Mouse (Mus musculus): ENCODE results near the gene Oat. TPM values are rescaled to one million over a fixed set of nuclear protein-coding genes. Genes with fewer than 3 reads are reported as not detected.

Oat gene
- polyA plus RNA-seq, 1 experiment: 51.4 TPM

DNA sequence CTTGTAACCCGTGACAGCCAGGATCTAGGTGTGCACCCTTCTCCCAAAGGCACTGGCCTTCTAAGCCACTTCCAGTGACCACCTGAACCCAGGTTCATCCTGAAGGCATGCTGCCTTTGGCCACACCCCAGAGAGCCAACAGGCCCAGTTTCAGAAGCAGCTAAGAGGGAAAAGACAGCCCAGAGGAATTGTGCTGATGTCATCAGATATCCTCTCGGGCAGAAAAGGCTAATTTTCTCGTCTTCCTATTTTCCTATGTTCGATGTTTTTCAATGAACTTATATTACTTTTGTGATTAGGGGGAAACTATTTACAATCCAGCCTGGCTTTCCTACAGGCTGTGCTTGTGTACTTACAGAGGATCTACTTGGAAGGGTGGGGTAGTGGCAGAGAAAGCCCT lies 35.6 kb downstream of the Oat start:
- H3K27ac ChIP-seq (ENCODE audit: control insufficient read depth, insufficient read depth, low read length): no peak overlapping the region
- no peak for DNase-seq
- no peaks in the 10 kb centered on the region for H3K4me1 ChIP-seq (replicated peaks; ENCODE audit: control insufficient read depth, insufficient read depth, low read length)
- no peaks in the 10 kb centered on the region for H3K36me3 ChIP-seq (ENCODE audit: control insufficient read depth, insufficient read depth, low read length)
- H3K27me3 ChIP-seq (ENCODE audit: control insufficient read depth, insufficient read depth, low read length): no peaks in the 10 kb centered on the region
- 96% methylated on average over 4 of the region's 4 CpGs for WGBS
- H3K4me3 ChIP-seq (ENCODE audit: control insufficient read depth, insufficient read depth, low read length): no peak overlapping the region
- TF ChIP-seq CTCF (IDR thresholded peaks at IDR 0.05; ENCODE audit: borderline replicate concordance, control insufficient read depth, extremely low read depth, insufficient read depth, low read length, poor library complexity) (no peak), POLR2A (IDR thresholded peaks at IDR 0.05; ENCODE audit: control insufficient read depth, extremely low read depth, insufficient read depth, low read length, poor library complexity) (no peak)

DNA sequence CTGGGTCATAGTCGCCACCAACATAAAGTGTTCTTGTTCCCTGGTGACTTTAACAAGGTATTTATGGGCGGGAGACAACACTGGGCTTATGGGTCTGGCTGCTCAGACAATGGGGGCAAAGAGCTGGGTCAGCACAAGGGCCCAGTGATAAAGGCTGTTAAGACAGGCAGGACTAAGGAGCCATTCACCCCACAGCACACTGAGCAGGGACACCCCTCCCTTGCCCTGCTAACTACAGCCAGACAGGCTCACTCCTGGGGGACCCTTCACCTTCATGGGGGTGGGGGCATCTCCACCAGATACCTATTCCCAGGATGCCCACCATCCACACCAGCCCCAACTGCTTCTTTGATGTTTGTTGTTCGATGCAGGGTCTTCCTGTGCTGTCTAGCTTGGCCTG lies 47.0 kb downstream of the Oat start:
- WGBS: 87% methylated on average over 3 of the region's 3 CpGs

DNA sequence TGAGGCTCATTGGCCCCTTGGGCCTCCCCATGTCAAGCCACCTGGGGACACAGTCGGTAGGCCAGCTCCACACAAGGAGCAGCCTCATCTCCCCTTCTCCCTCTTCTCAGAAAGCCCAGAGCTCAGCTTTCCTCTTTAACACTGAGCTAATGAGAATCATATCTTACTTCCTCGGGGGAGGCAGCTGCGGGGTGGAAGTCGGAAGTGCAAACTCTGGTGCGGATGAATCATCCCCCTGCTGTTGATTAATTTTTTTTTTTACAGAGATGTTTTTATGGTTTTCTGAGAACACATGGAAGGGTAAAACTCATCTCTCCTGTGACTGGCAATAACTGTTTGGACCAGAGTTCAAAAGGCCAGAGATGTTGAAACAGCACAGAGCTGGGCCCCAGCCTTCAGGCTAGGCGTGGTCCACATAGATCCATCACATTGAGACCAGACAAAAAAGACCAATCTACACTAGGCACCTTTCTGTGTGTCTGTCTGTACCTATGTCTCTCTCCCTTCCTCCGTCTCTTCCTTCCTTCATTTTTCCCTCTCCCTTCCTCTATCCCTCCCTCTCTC lies 62.7 kb downstream of the Oat start:
- TF ChIP-seq POLR2A (IDR thresholded peaks at IDR 0.05; ENCODE audit: control insufficient read depth, extremely low read depth, insufficient read depth, low read length, poor library complexity) (no peak), CTCF (IDR thresholded peaks at IDR 0.05; ENCODE audit: borderline replicate concordance, control insufficient read depth, extremely low read depth, insufficient read depth, low read length, poor library complexity) (no peak)
- no peaks in the 10 kb centered on the region for H3K27me3 ChIP-seq (ENCODE audit: control insufficient read depth, insufficient read depth, low read length)
- no peak overlapping the region for H3K4me3 ChIP-seq (ENCODE audit: control insufficient read depth, insufficient read depth, low read length)
- WGBS: 87% methylated on average over 7 of the region's 7 CpGs
- no peak overlapping the region for H3K27ac ChIP-seq (ENCODE audit: control insufficient read depth, insufficient read depth, low read length)
- no peaks in the 10 kb centered on the region for H3K36me3 ChIP-seq (ENCODE audit: control insufficient read depth, insufficient read depth, low read length)
- DNase-seq: no peak
- no peaks in the 10 kb centered on the region for H3K4me1 ChIP-seq (replicated peaks; ENCODE audit: control insufficient read depth, insufficient read depth, low read length)

More for the DNA sequence above, 47.0 kb downstream of the Oat start:
- TF ChIP-seq POLR2A (IDR thresholded peaks at IDR 0.05; ENCODE audit: control insufficient read depth, extremely low read depth, insufficient read depth, low read length, poor library complexity) (no peak), CTCF (IDR thresholded peaks at IDR 0.05; ENCODE audit: borderline replicate concordance, control insufficient read depth, extremely low read depth, insufficient read depth, low read length, poor library complexity) (no peak)
- Histone ChIP-seq H3K27me3 (ENCODE audit: control insufficient read depth, insufficient read depth, low read length) (no peaks in the 10 kb centered on the region), H3K4me1 (replicated peaks; ENCODE audit: control insufficient read depth, insufficient read depth, low read length) (no peaks in the 10 kb centered on the region), H3K36me3 (ENCODE audit: control insufficient read depth, insufficient read depth, low read length) (no peaks in the 10 kb centered on the region), H3K27ac (ENCODE audit: control insufficient read depth, insufficient read depth, low read length) (no peak overlapping the region), H3K4me3 (ENCODE audit: control insufficient read depth, insufficient read depth, low read length) (no peak overlapping the region)
- DNase-seq: no peak

DNA sequence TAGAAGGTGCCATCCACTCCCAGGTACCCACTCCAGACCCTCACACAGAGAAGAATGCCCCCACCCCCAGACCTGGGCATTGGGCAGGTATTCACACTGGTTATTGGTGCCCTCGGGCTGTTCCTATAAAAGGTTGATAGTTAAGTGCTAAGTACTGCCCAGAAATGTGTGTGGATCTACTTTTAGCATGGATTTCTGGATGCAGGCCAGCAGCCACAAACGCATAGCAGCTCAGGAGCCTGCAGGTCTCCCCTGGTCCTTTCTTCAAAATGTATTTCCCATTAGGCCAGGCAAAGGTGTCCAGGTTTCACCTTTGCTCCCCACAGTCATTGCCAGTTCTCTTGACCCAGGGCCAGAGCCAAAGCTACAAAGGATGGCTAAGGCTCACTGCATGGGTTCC lies 67.1 kb downstream of the Oat start:
- Histone ChIP-seq H3K27me3 (ENCODE audit: control insufficient read depth, insufficient read depth, low read length) (no peaks in the 10 kb centered on the region), H3K4me3 (ENCODE audit: control insufficient read depth, insufficient read depth, low read length) (no peak overlapping the region), H3K4me1 (replicated peaks; ENCODE audit: control insufficient read depth, insufficient read depth, low read length) (no peaks in the 10 kb centered on the region), H3K36me3 (ENCODE audit: control insufficient read depth, insufficient read depth, low read length) (no peaks in the 10 kb centered on the region), H3K27ac (ENCODE audit: control insufficient read depth, insufficient read depth, low read length) (no peak overlapping the region)
- TF ChIP-seq CTCF (IDR thresholded peaks at IDR 0.05; ENCODE audit: borderline replicate concordance, control insufficient read depth, extremely low read depth, insufficient read depth, low read length, poor library complexity): no peak
- no peak for TF ChIP-seq POLR2A (IDR thresholded peaks at IDR 0.05; ENCODE audit: control insufficient read depth, extremely low read depth, insufficient read depth, low read length, poor library complexity)
- DNase-seq: no peak
- WGBS: 80% methylated on average over 2 of the region's 2 CpGs

Other genes with a start within 250 kb of the Oat start
- 0.24 and 0.27 TPM in 2 replicates for gene Nkx1-2, start 23.2 kb upstream of the Oat start, polyA plus RNA-seq (2012; rRNA removed)
- 10.0 and 12.0 TPM in 2 replicates for gene Lhpp, start 34.2 kb upstream of the Oat start, polyA plus RNA-seq (2012; rRNA removed)
- gene Fam53b, start 237.5 kb upstream of the Oat start, polyA plus RNA-seq (2012; rRNA removed): 104 and 122 TPM in 2 replicates

All from thymus, adult 2 months (tissue).